Comparison of ENCODE assay signal across 33 mouse cellular contexts in genomic region chr3:105857513-105857912, GRCm38 (mm10). TPM values are rescaled to one million over a fixed set of nuclear protein-coding genes. Genes with fewer than 3 reads are reported as not detected.
DNase-seq lines count a peak whose midpoint lies in the region; ATAC-seq and TF ChIP-seq lines count a peak whose summit lies in the region.
"Had no signal": no experiment of that assay in that cellular context is flagged by ENCODE, and none has a peak within 500 bp of the region (broad histone marks: within the 10 kb centered on the region; RNA-seq: fewer than 3 reads in every experiment).

No protein-coding gene starts in this region.

- no peak overlapping the region for H3K4me2 ChIP-seq in intestine, embryonic 15.5 days (replicated peaks)
- H3K4me2 ChIP-seq: forebrain, embryonic 13.5 days; heart, embryonic 12.5 days; liver, embryonic 13.5 days; midbrain, embryonic 15.5 days; neural tube, embryonic 12.5 days had no signal

- no peaks in the 10 kb centered on the region; the same call in 1 of the 2 replicates for H3K36me3 ChIP-seq in testis, adult 2 months (ENCODE audit: control insufficient read depth, insufficient read depth, low read length)
- H3K36me3 ChIP-seq in intestine, embryonic 15.5 days = no peaks in the 10 kb centered on the region
- no peaks in the 10 kb centered on the region for H3K36me3 ChIP-seq in splenic B cell, adult 2 months (ENCODE audit: control insufficient read depth, insufficient read depth, low read length, poor library complexity, severe bottlenecking)
- H3K36me3 ChIP-seq: G1E; heart, embryonic 12.5 days; liver, embryonic 13.5 days; midbrain, embryonic 15.5 days; neural tube, embryonic 12.5 days had no signal

- TF ChIP-seq CTCF in testis, adult 2 months (IDR thresholded peaks at IDR 0.05; ENCODE audit: control insufficient read depth, insufficient read depth, insufficient replicate concordance, low read depth, low read length) = no peak

- H3K4me3 ChIP-seq in testis, adult 2 months (ENCODE audit: control insufficient read depth, low read depth, low read length) = peak overlapping the region; percentile 62
- H3K4me3 ChIP-seq in intestine, embryonic 15.5 days (replicated peaks) = no peak overlapping the region
- H3K4me3 ChIP-seq: forebrain, embryonic 13.5 days; heart, embryonic 12.5 days; liver, embryonic 13.5 days; midbrain, embryonic 15.5 days; neural tube, embryonic 12.5 days had no signal

- no peak for TF ChIP-seq POLR2A in testis, adult 2 months (IDR thresholded peaks at IDR 0.05; ENCODE audit: control insufficient read depth, low read depth, low read length)

- WGBS in intestine, embryonic 15.5 days = 59% methylated on average over 5 of the region's 5 CpGs

- no peak overlapping the region for H3K9ac ChIP-seq in intestine, embryonic 15.5 days
- H3K9ac ChIP-seq: forebrain, embryonic 13.5 days; heart, embryonic 12.5 days; liver, embryonic 13.5 days; midbrain, embryonic 15.5 days; neural tube, embryonic 12.5 days had no signal

- H3K4me1 ChIP-seq in testis, adult 2 months (ENCODE audit: control insufficient read depth, insufficient read depth, low read length) = peaks cover 10% of the 10 kb centered on the region
- no peaks in the 10 kb centered on the region for H3K4me1 ChIP-seq in intestine, embryonic 15.5 days (replicated peaks)
- H3K4me1 ChIP-seq: forebrain, embryonic 13.5 days; heart, embryonic 12.5 days; liver, embryonic 13.5 days; midbrain, embryonic 15.5 days; neural tube, embryonic 12.5 days had no signal

- no peaks in the 10 kb centered on the region for H3K9me3 ChIP-seq in intestine, embryonic 15.5 days
- H3K9me3 ChIP-seq: forebrain, embryonic 13.5 days; G1E; heart, embryonic 12.5 days; liver, embryonic 13.5 days; midbrain, embryonic 15.5 days; neural tube, embryonic 12.5 days had no signal

- peak; percentile 68 for ATAC-seq in intestine, embryonic 15.5 days
- ATAC-seq: forebrain, embryonic 13.5 days; hindbrain, postnatal 0 days; midbrain, embryonic 15.5 days; Patski had no signal

- H3K27ac ChIP-seq in testis, adult 2 months (ENCODE audit: control insufficient read depth, insufficient read depth, low read depth, low read length) = no peak overlapping the region
- no peak overlapping the region for H3K27ac ChIP-seq in intestine, embryonic 15.5 days
- H3K27ac ChIP-seq: forebrain, embryonic 13.5 days; hindbrain, postnatal 0 days; kidney, postnatal 0 days; liver, embryonic 13.5 days; midbrain, embryonic 15.5 days; neural tube, embryonic 12.5 days had no signal

- DNase-seq in testis, postnatal 10 days (ENCODE audit: low spot score) = no peak
- DNase-seq in splenic B cell, adult 2 months (ENCODE audit: low read depth, low spot score) = peak; percentile 26
- no peak for DNase-seq in left cerebral cortex, adult 18-20 months (ENCODE audit: low spot score in 2 of 2)
- DNase-seq in heart, postnatal 36 days = no peak
- no peak for DNase-seq in layer of hippocampus, adult 18-20 months (ENCODE audit: low spot score in 2 of 2)
- no peak for DNase-seq in frontal cortex, adult 2 months (ENCODE audit: extremely low spot score in 1 of 2, low spot score in 1 of 2)
- DNase-seq: cerebellum, adult 18-20 months; cerebellum, postnatal 14 days; gastrocnemius, postnatal 14 days; heart, adult 18-20 months; heart, postnatal 10 days; kidney, adult 18-20 months; liver, embryonic 13.5 days; lung, adult 2 months; lung, postnatal 14 days; retina, postnatal 1 day; right cerebral cortex, postnatal 25 days; spleen, adult 18-20 months had no signal

- no peaks in the 10 kb centered on the region for H3K27me3 ChIP-seq in testis, adult 2 months (ENCODE audit: control insufficient read depth, insufficient read depth, low read length)
- H3K27me3 ChIP-seq in intestine, embryonic 15.5 days (replicated peaks) = no peaks in the 10 kb centered on the region
- no peaks in the 10 kb centered on the region for H3K27me3 ChIP-seq in splenic B cell, adult 2 months (ENCODE audit: control insufficient read depth, insufficient read depth, low read length, poor library complexity, severe bottlenecking)
- H3K27me3 ChIP-seq: forebrain, embryonic 13.5 days; liver, embryonic 13.5 days; midbrain, embryonic 15.5 days; neural tube, embryonic 12.5 days had no signal

- intact Hi-C loops in heart, postnatal 36 days (cut with DNase I) = no loop called here

RNA-seq across cellular contexts. Expression of gene Adora3, which starts 13.1 kb away (rescaled TPM):
- polyA plus RNA-seq in testis, adult 2 months (2012; rRNA removed) = 10.9 and 13.6 TPM in 2 replicates
- polyA plus RNA-seq in intestine, embryonic 15.5 days (2015; fragmentation: Nextera tagmentation; extraction: Ambion mirVana) = 0.15 and 0.39 TPM in 2 replicates
- total RNA-seq in left cerebral cortex, adult 18-20 months (2021) = 1 to 10 TPM in 1 of 2 experiments, under 1 TPM in 1; 0.98 to 1.1 TPM
- total RNA-seq in heart, postnatal 36 days (2021) = under 1 TPM in 1 of 2 experiments, not detected in 1; 0.22 TPM
- total RNA-seq in layer of hippocampus, adult 18-20 months (2021) = 1 to 10 TPM; 1.1 to 1.4 TPM
- polyA plus RNA-seq in frontal cortex, adult 2 months (2012; rRNA removed) = 1.2 and 1.5 TPM in 2 replicates
- total RNA-seq: gastrocnemius, postnatal 14 days; heart, adult 18-20 months; megakaryocyte-erythroid progenitor cell, adult 5-6 weeks had no signal
- polyA plus RNA-seq: G1E; neural tube, embryonic 12.5 days; Patski had no signal

RNA-seq across cellular contexts. Expression of gene Tmigd3, which starts 13.2 kb away (rescaled TPM):
- 290 and 388 TPM in 2 replicates for polyA plus RNA-seq in testis, adult 2 months (2012; rRNA removed)
- 0.24 and 0.52 TPM in 2 replicates for polyA plus RNA-seq in intestine, embryonic 15.5 days (2015; fragmentation: Nextera tagmentation; extraction: Ambion mirVana)
- not detected for total RNA-seq in left cerebral cortex, adult 18-20 months (2021)
- total RNA-seq in heart, postnatal 36 days (2021) = under 1 TPM in 1 of 2 experiments, not detected in 1; 0.49 TPM
- under 1 TPM in 1 of 2 experiments, not detected in 1; 0.51 TPM for total RNA-seq in layer of hippocampus, adult 18-20 months (2021)
- 0.20 TPM in 1 of 2 replicates, not detected in the other for polyA plus RNA-seq in frontal cortex, adult 2 months (2012; rRNA removed)
- total RNA-seq: adrenal gland, adult 18-20 months; gastrocnemius, postnatal 14 days; heart, postnatal 10 days; hindbrain, postnatal 0 days; layer of hippocampus, postnatal 25 days; megakaryocyte-erythroid progenitor cell, adult 5-6 weeks had no signal
- polyA plus RNA-seq: forebrain, embryonic 13.5 days; hindbrain, embryonic 11.5 days; hindbrain, postnatal 0 days; midbrain, embryonic 15.5 days; neural tube, embryonic 12.5 days; Patski; stomach, embryonic 14.5 days had no signal

RNA-seq across cellular contexts. Expression of gene Rap1a, which starts 56.4 kb away (rescaled TPM):
- polyA plus RNA-seq in testis, adult 2 months (2012; rRNA removed) = 4.7 and 6.9 TPM in 2 replicates
- 116 and 133 TPM in 2 replicates for polyA plus RNA-seq in intestine, embryonic 15.5 days (2015; fragmentation: Nextera tagmentation; extraction: Ambion mirVana)
- 10 to 100 TPM; 61.0 to 63.1 TPM for total RNA-seq in left cerebral cortex, adult 18-20 months (2021)
- 100 to 1,000 TPM; 110 to 115 TPM for total RNA-seq in heart, postnatal 36 days (2021)
- 10 to 100 TPM; 80.5 to 96.2 TPM for total RNA-seq in layer of hippocampus, adult 18-20 months (2021)
- 55.6 and 59.0 TPM in 2 replicates for polyA plus RNA-seq in frontal cortex, adult 2 months (2012; rRNA removed)
